Mouse (Mus musculus) liver, adult 2 months (tissue): ENCODE measurements at regions not wholly inside any gene's neighbourhood (a gene's known extent, or its start where the extent isn't known, plus 50 kb on each side); places are given as distances from the start of the nearest gene placed in this dataset.

Experiments
- DNase-seq: peaks from one replicate; pipeline ENCODE4 v3.0.0-alpha.2; 2011; ENCODE audit warnings: low read depth, low spot score; ENCODE audit errors: extremely low read depth
- H3K27ac ChIP-seq: fragments of 200-500 bp; replicated peaks from 2 replicates; pipeline ENCODE4 v1.5.1; 2012; ENCODE audit warnings: low read depth, mild to moderate bottlenecking, control low read depth, inconsistent platforms, low read length; ENCODE audit not compliant: insufficient read depth
- H3K27me3 ChIP-seq: fragments of 200-500 bp; 2 replicates; pipeline ENCODE4 v1.6.1; 2012; ENCODE audit warnings: mild to moderate bottlenecking, moderate library complexity, low read length, inconsistent platforms; ENCODE audit not compliant: control insufficient read depth, insufficient read depth
- H3K36me3 ChIP-seq: fragments of 200-500 bp; 2 replicates; pipeline ENCODE4 v1.6.1; 2012; ENCODE audit warnings: low read length, inconsistent platforms; ENCODE audit not compliant: control insufficient read depth, insufficient read depth
- H3K4me1 ChIP-seq: fragments of 200-500 bp; 2 replicates; pipeline ENCODE4 v1.6.1; 2011; ENCODE audit warnings: low read length; ENCODE audit not compliant: control insufficient read depth, insufficient read depth
- H3K4me3 ChIP-seq: fragments of 200-500 bp; 2 replicates; pipeline ENCODE4 v1.5.1; 2011; ENCODE audit warnings: low read depth, mild to moderate bottlenecking, control low read depth, low read length, moderate library complexity; ENCODE audit not compliant: insufficient read depth
- H3K79me2 ChIP-seq: fragments of 200-500 bp; 2 replicates; pipeline ENCODE4 v1.6.1; 2012; ENCODE audit warnings: inconsistent platforms, mild to moderate bottlenecking, low read length, moderate library complexity; ENCODE audit not compliant: control insufficient read depth, insufficient read depth
- H3K9ac ChIP-seq: fragments of 200-500 bp; 2 replicates; pipeline ENCODE4 v1.6.1; 2012; ENCODE audit warnings: low read depth, mild to moderate bottlenecking, control low read depth, inconsistent platforms, low read length
- CTCF ChIP-seq: fragments of 200-500 bp; IDR thresholded peaks from 2 replicates; pipeline ENCODE4 v1.5.1; 2011; ENCODE audit warnings: low read depth, low read length, control low read depth
- POLR2A ChIP-seq: fragments of 200-500 bp; IDR thresholded peaks from 2 replicates; pipeline ENCODE4 v1.6.1; 2011; ENCODE audit warnings: low read length, control low read depth; ENCODE audit not compliant: insufficient read depth; ENCODE audit errors: extremely low read depth
- WGBS: fragments of 180-500 bp; shearing (Covaris S2); methylation state at CpG from one replicate; pipeline ENCODE4 v1.1.7; 2018; 5-methylcytosine and 5-hydroxymethylcytosine counted together

DNA sequence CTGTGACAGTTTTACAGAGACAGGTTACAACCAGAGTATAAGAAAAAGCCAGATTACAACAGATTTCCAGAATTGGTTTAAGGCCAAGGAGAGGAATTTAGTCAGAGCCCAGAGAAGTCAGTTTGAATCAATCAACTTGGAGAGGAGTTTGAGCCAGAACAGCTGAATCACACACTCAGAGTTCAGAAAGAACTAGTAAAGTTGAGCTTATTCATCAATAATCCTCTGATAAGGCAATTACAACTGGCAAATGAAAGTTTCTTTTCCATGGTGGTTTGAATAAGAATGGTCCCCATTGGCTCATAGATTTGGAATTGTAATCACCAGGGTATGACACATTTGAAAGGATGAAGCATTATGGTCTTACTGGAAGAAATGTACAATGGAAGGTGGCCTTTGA is 116.5 kb upstream of the Gpc6 start:
- no peak for TF ChIP-seq CTCF
- TF ChIP-seq POLR2A = no peak

DNA sequence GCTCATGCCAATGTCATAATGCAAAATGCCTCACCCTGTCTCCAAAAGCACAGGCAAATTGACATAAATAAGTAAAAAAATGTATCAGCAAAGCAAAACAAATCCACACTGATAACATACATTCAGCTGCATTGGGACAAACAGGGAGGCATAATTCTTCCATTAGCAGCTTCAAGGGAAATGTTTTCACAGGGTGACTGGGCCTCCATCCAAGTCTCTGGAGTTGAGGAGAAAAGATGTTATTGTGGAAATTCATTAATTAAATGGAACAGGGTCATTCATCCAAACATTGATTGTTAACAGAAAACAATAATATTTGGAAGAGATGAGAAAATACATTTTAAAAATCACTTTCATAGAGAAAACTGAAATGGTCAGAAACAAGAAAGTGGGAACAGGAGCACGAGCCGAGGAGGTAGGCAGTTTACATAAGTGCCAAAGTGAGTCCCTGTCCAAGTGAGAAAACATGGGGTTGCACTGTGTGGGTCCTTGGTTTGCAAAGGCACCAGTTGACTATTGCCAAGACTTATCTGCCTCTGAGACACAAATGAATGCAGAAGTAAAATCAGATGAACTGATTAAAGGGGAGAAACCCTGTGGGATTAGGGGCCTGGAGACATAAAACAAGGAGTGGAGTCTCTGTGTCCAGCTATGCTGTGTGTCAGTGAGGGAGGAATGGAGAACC is 114.3 kb upstream of the Gpc6 start:
- no peaks in the 10 kb centered on the region for H3K27me3 ChIP-seq
- TF ChIP-seq POLR2A (no peak), CTCF (no peak)
- H3K27ac ChIP-seq = no peak overlapping the region
- 73% methylated on average over 2 of the region's 2 CpGs for WGBS
- no peak overlapping the region for H3K9ac ChIP-seq
- no peaks in the 10 kb centered on the region for H3K79me2 ChIP-seq
- H3K36me3 ChIP-seq = no peaks in the 10 kb centered on the region
- no peak overlapping the region for H3K4me3 ChIP-seq
- H3K4me1 ChIP-seq = no peaks in the 10 kb centered on the region
- no peak for DNase-seq

More for the DNA sequence above, 116.5 kb upstream of the Gpc6 start:
- Histone ChIP-seq H3K4me1 (no peaks in the 10 kb centered on the region), H3K79me2 (no peaks in the 10 kb centered on the region), H3K9ac (no peak overlapping the region), H3K27me3 (no peaks in the 10 kb centered on the region), H3K27ac (no peak overlapping the region), H3K36me3 (no peaks in the 10 kb centered on the region), H3K4me3 (no peak overlapping the region)
- no peak for DNase-seq

DNA sequence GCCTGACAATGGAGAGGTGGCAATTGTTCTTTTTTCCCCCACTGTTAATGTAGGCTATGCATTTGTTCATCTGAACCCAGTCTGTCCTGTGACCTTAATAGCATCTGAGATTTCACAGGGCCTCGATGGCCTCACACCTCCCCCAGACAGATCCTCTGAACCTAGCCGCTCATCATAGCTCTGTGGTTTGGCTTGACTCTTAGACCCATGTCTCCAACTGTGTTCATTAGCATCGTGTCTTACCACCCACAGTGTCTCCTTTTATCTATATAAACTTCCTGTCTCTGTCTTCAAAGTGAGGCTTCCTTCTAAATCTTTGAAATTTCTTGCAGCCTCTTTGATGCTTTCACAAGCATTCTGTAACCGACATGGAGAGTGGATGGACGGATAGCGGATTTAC is 87.9 kb upstream of the Gpc6 start:
- no peaks in the 10 kb centered on the region for H3K79me2 ChIP-seq
- H3K9ac ChIP-seq = no peak overlapping the region
- no peak for TF ChIP-seq CTCF
- H3K27me3 ChIP-seq = no peaks in the 10 kb centered on the region
- no peaks in the 10 kb centered on the region for H3K36me3 ChIP-seq
- DNase-seq = no peak
- 65% methylated on average over 6 of the region's 6 CpGs for WGBS
- H3K4me1 ChIP-seq = no peaks in the 10 kb centered on the region
- H3K27ac ChIP-seq = no peak overlapping the region
- no peak overlapping the region for H3K4me3 ChIP-seq

DNA sequence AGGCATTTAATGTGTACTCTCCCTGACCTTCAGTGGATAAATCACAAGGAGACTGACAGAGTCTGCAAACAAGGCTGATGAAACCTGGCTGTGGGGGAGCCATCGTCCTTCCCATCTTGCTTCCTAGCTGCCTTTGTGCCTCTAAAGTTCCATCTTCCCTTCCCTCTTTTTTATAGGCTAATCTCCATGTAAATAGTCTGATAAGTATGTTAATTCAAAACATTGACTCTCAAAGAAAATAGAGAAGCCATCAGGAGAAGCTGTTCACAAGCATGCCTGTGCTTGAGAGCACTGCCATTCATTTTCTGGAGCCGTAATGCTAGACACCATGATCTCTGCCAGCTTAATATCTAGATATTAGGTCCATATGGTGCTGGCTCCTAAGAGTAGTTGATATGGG is 55.7 kb upstream of the Gpc6 start:
- WGBS = 61% methylated on average over 2 of the region's 2 CpGs
- H3K4me1 ChIP-seq = no peaks in the 10 kb centered on the region
- no peak overlapping the region for H3K27ac ChIP-seq
- H3K79me2 ChIP-seq = no peaks in the 10 kb centered on the region
- no peaks in the 10 kb centered on the region for H3K36me3 ChIP-seq
- DNase-seq = no peak
- TF ChIP-seq CTCF (no peak), POLR2A (no peak)
- no peaks in the 10 kb centered on the region for H3K27me3 ChIP-seq
- no peak overlapping the region for H3K4me3 ChIP-seq
- H3K9ac ChIP-seq = no peak overlapping the region

DNA sequence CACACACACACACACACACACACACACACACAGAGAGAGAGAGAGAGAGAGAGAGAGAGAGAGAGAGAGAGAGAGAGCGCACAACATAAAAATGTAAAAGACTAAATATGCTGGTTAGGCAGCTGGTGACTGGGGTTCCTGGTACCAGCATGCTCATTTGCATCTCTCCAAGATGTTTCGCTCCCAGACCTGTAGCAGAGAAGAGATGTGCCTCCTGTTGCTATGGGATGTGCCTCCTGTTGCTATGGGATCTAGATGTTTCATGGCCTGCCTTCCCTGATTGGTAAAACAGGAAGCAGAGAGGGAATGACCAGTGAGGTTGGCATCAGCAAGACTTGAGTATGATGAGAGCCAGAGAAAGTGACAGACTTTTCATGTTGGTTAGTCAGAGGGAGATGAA is 55.1 kb upstream of the Gpc6 start:
- DNase-seq = no peak
- H3K9ac ChIP-seq = no peak overlapping the region
- no peak overlapping the region for H3K27ac ChIP-seq
- H3K36me3 ChIP-seq = no peaks in the 10 kb centered on the region
- TF ChIP-seq POLR2A = no peak
- TF ChIP-seq CTCF = no peak
- WGBS = 90% methylated on average over 2 of the region's 2 CpGs
- no peaks in the 10 kb centered on the region for H3K4me1 ChIP-seq
- no peaks in the 10 kb centered on the region for H3K79me2 ChIP-seq
- no peaks in the 10 kb centered on the region for H3K27me3 ChIP-seq
- no peak overlapping the region for H3K4me3 ChIP-seq
